Comparison of ENCODE assay signal across 14 mouse cellular contexts in genomic region chr11:98583571-98583970, GRCm38 (mm10). TPM values are rescaled to one million over a fixed set of nuclear protein-coding genes. Genes with fewer than 3 reads are reported as not detected.
DNase-seq lines count a peak whose midpoint lies in the region; ATAC-seq and TF ChIP-seq lines count a peak whose summit lies in the region.
"Had no signal": no experiment of that assay in that cellular context is flagged by ENCODE, and none has a peak within 500 bp of the region (broad histone marks: within the 10 kb centered on the region; RNA-seq: fewer than 3 reads in every experiment).

No protein-coding gene starts in this region.

- H3K4me3 ChIP-seq in heart, postnatal 0 days (ENCODE audit: low read depth, low read length) = no peak overlapping the region
- H3K4me3 ChIP-seq in MEL (ENCODE audit: control insufficient read depth in 1 of 2, insufficient read depth in 1 of 2, low read depth in 2 of 2, low read length in 2 of 2) = peak overlapping the region in 1 of 2 experiments; percentile 7; a peak in 1 of 4 replicates
- H3K4me3 ChIP-seq in liver, embryonic 11.5 days (ENCODE audit: low read depth, low read length) = peak overlapping the region; percentile 41
- H3K4me3 ChIP-seq: embryonic facial prominence, embryonic 12.5 days; limb, embryonic 15.5 days; stomach, embryonic 15.5 days had no signal

- peaks cover 30% of the 10 kb centered on the region for H3K79me2 ChIP-seq in MEL (ENCODE audit: control insufficient read depth, insufficient read depth, low read length, poor library complexity)

- no peak for DNase-seq in heart, postnatal 0 days (ENCODE audit: low spot score)
- no peak for DNase-seq in heart, adult 9 months (ENCODE audit: low spot score in 2 of 2)
- DNase-seq in 416B (ENCODE audit: low read depth) (peak; percentile 49), MEL (ENCODE audit: low read depth, low spot score) (peak; percentile 79)
- no peak for DNase-seq in liver, embryonic 11.5 days (ENCODE audit: low spot score)
- no peak for DNase-seq in left cerebral cortex, adult 18-20 months (ENCODE audit: low spot score in 2 of 2)
- no peak for DNase-seq in ovary, postnatal 36 days (ENCODE audit: low spot score)
- no peak for DNase-seq in layer of hippocampus, postnatal 36 days

- peak; percentile 20 for TF ChIP-seq RAD21 in MEL (IDR thresholded peaks at IDR 0.05; ENCODE audit: low read depth, low read length)

- no peak overlapping the region for H3K27ac ChIP-seq in heart, postnatal 0 days (ENCODE audit: low read depth)
- H3K27ac ChIP-seq in MEL (ENCODE audit: control insufficient read depth, low read depth, low read length) = peak overlapping the region; percentile 99
- H3K27ac ChIP-seq in liver, embryonic 11.5 days (ENCODE audit: low read depth, low read length) = peak overlapping the region; percentile 99
- H3K27ac ChIP-seq: embryonic facial prominence, embryonic 12.5 days; limb, embryonic 15.5 days; stomach, embryonic 15.5 days had no signal

- H3K9me3 ChIP-seq in heart, postnatal 0 days (replicated peaks; ENCODE audit: control insufficient read depth, low read length) = no peaks in the 10 kb centered on the region
- H3K9me3 ChIP-seq in MEL (replicated peaks; ENCODE audit: insufficient read depth, low read length) = no peaks in the 10 kb centered on the region
- H3K9me3 ChIP-seq in liver, embryonic 11.5 days (ENCODE audit: control insufficient read depth, low read length) = no peaks in the 10 kb centered on the region
- H3K9me3 ChIP-seq: embryonic facial prominence, embryonic 12.5 days; limb, embryonic 15.5 days; stomach, embryonic 15.5 days had no signal

- TF ChIP-seq POLR2A in MEL (IDR thresholded peaks at IDR 0.05; ENCODE audit: control insufficient read depth in 1 of 2, insufficient read depth in 1 of 2, low read depth in 1 of 2, low read length in 2 of 2, poor library complexity in 1 of 2) = no peak; a peak in 1 of 4 replicates

- 0 out of 2 replicates have a peak, but pooled peaks have one; percentile 10 for TF ChIP-seq CTCF in heart, postnatal 0 days (IDR thresholded peaks at IDR 0.05; ENCODE audit: low read depth)
- TF ChIP-seq CTCF in MEL (IDR thresholded peaks at IDR 0.05 in 2 of 3, conservative IDR thresholded peaks at IDR 0.05 in 1 of 3; ENCODE audit: control insufficient read depth in 1 of 3, insufficient read depth in 1 of 3, low read depth in 2 of 3, low read length in 3 of 3, poor library complexity in 1 of 3, severe bottlenecking in 1 of 3) = peak; percentile 38 to 62 (median 48); a peak in 4 of 6 replicates

- no peaks in the 10 kb centered on the region for H3K27me3 ChIP-seq in heart, postnatal 0 days (ENCODE audit: control insufficient read depth, insufficient read depth, low read length)
- no peaks in the 10 kb centered on the region for H3K27me3 ChIP-seq in MEL (ENCODE audit: control insufficient read depth in 1 of 2, insufficient read depth in 2 of 2, low read length in 2 of 2)
- H3K27me3 ChIP-seq in liver, embryonic 11.5 days (replicated peaks; ENCODE audit: control insufficient read depth, insufficient read depth, low read length) = no peaks in the 10 kb centered on the region
- H3K27me3 ChIP-seq: embryonic facial prominence, embryonic 12.5 days; limb, embryonic 15.5 days; Patski; stomach, embryonic 15.5 days had no signal

- no peak for TF ChIP-seq EP300 in heart, postnatal 0 days (IDR thresholded peaks at IDR 0.05; ENCODE audit: low read depth)
- TF ChIP-seq EP300 in MEL (IDR thresholded peaks at IDR 0.05; ENCODE audit: low read depth in 1 of 2, low read length in 2 of 2) = no peak

- ATAC-seq in heart, postnatal 0 days (ENCODE audit: insufficient read depth, low read depth) = no peak
- ATAC-seq in liver, embryonic 11.5 days (replicated peaks; ENCODE audit: low FRiP score) = peak; percentile 30; the same call in 1 of the 2 replicates
- ATAC-seq: Patski had no signal

- peaks cover 22% of the 10 kb centered on the region for H3K36me3 ChIP-seq in heart, postnatal 0 days (replicated peaks; ENCODE audit: control insufficient read depth, insufficient read depth, low read length)
- peaks cover 2 to 62% of the 10 kb centered on the region in 2 experiments; a peak in 3 of 4 replicates for H3K36me3 ChIP-seq in MEL (ENCODE audit: control insufficient read depth in 1 of 2, insufficient read depth in 2 of 2, low read length in 2 of 2)
- peaks cover 10% of the 10 kb centered on the region; the same call in 1 of the 2 replicates for H3K36me3 ChIP-seq in liver, embryonic 11.5 days (ENCODE audit: control insufficient read depth, insufficient read depth, low read length)

- no peak overlapping the region for H3K4me2 ChIP-seq in heart, postnatal 0 days (ENCODE audit: low read depth, low read length)
- H3K4me2 ChIP-seq in liver, embryonic 11.5 days = peak overlapping the region; percentile 89
- H3K4me2 ChIP-seq: embryonic facial prominence, embryonic 12.5 days; limb, embryonic 15.5 days; stomach, embryonic 15.5 days had no signal

- 26% methylated on average over 3 of the region's 3 CpGs for WGBS in heart, postnatal 0 days
- 10% methylated on average over 3 of the region's 3 CpGs for WGBS in liver, embryonic 11.5 days

- no peak overlapping the region for H3K9ac ChIP-seq in heart, postnatal 0 days (replicated peaks; ENCODE audit: low read depth, low read length)
- peak overlapping the region; percentile 71 for H3K9ac ChIP-seq in MEL (ENCODE audit: control insufficient read depth, low read depth, low read length, poor library complexity, severe bottlenecking)
- peak overlapping the region; percentile 83 for H3K9ac ChIP-seq in liver, embryonic 11.5 days (ENCODE audit: low read depth, low read length)
- H3K9ac ChIP-seq: embryonic facial prominence, embryonic 12.5 days; limb, embryonic 15.5 days; stomach, embryonic 15.5 days had no signal

- peaks cover 30% of the 10 kb centered on the region for H3K4me1 ChIP-seq in heart, postnatal 0 days (ENCODE audit: control insufficient read depth, insufficient read depth)
- peaks cover 39 to 68% of the 10 kb centered on the region in 2 experiments for H3K4me1 ChIP-seq in MEL (ENCODE audit: control insufficient read depth in 1 of 2, insufficient read depth in 2 of 2, low read length in 2 of 2)
- H3K4me1 ChIP-seq in liver, embryonic 11.5 days (replicated peaks; ENCODE audit: control insufficient read depth, insufficient read depth, low read length) = peaks cover 72% of the 10 kb centered on the region

TF ChIP-seq in MEL, 35 proteins besides CTCF, POLR2A, EP300 and RAD21 (continues in another document):
- peak; percentile 48 for TF ChIP-seq SMC3 (IDR thresholded peaks at IDR 0.05; ENCODE audit: low read depth, low read length)
- no peak for TF ChIP-seq ETS1 (IDR thresholded peaks at IDR 0.05; ENCODE audit: low read depth, low read length)
- peak; percentile 6; the same call in 1 of the 2 replicates for TF ChIP-seq HCFC1 (IDR thresholded peaks at IDR 0.05; ENCODE audit: low read depth, low read length)

RNA-seq across cellular contexts. Expression of gene Ormdl3, which starts 3.6 kb away (rescaled TPM):
- 36.1 and 44.8 TPM in 2 replicates for total RNA-seq in heart, postnatal 0 days (2014; rRNA removed; ENCODE audit: low replicate concordance)
- 49.4 and 50.2 TPM in 2 replicates for polyA plus RNA-seq in heart, postnatal 0 days (2015; fragmentation: Nextera tagmentation; extraction: Ambion mirVana)
- 60.3 and 93.7 TPM in 2 replicates for total RNA-seq in MEL (2012; rRNA removed)
- 10 to 100 TPM in 1 of 2 experiments, not detected in 1; 52.7 TPM for polyA plus RNA-seq in MEL (2012; ENCODE audit: insufficient read depth in 1 of 2, insufficient read length in 2 of 2, low read depth in 1 of 2, low replicate concordance in 2 of 2, missing spikeins in 1 of 2)
- polyA plus RNA-seq in liver, embryonic 11.5 days (2014; fragmentation: Nextera tagmentation; extraction: Ambion mirVana) = 10.9 and 11.7 TPM in 2 replicates
- total RNA-seq in left cerebral cortex, adult 18-20 months (2021) = 10 to 100 TPM; 46.0 to 49.4 TPM
- 10 to 100 TPM; 55.7 to 61.4 TPM for total RNA-seq in layer of hippocampus, postnatal 36 days (2021)

RNA-seq across cellular contexts. Expression of gene Lrrc3c, which starts 14.5 kb away (rescaled TPM):
- total RNA-seq in heart, postnatal 0 days (2014; rRNA removed; ENCODE audit: low replicate concordance) = not detected in 2 replicates
- polyA plus RNA-seq in heart, postnatal 0 days (2015; fragmentation: Nextera tagmentation; extraction: Ambion mirVana) = not detected in 2 replicates
- not detected in 2 replicates for total RNA-seq in MEL (2012; rRNA removed)
- not detected for polyA plus RNA-seq in MEL (2012; ENCODE audit: insufficient read depth in 1 of 2, insufficient read length in 2 of 2, low read depth in 1 of 2, low replicate concordance in 2 of 2, missing spikeins in 1 of 2)
- polyA plus RNA-seq in liver, embryonic 11.5 days (2014; fragmentation: Nextera tagmentation; extraction: Ambion mirVana) = not detected in 2 replicates
- not detected for total RNA-seq in left cerebral cortex, adult 18-20 months (2021)
- total RNA-seq in layer of hippocampus, postnatal 36 days (2021) = not detected
- total RNA-seq: layer of hippocampus, adult 18-20 months had no signal
- polyA plus RNA-seq: embryonic facial prominence, embryonic 12.5 days; hindbrain, embryonic 11.5 days; limb, embryonic 15.5 days; Patski; stomach, embryonic 15.5 days had no signal

RNA-seq across cellular contexts. Expression of gene Zpbp2, which starts 32.7 kb away (rescaled TPM):
- not detected in 2 replicates for total RNA-seq in heart, postnatal 0 days (2014; rRNA removed; ENCODE audit: low replicate concordance)
- 0.14 and 0.23 TPM in 2 replicates for polyA plus RNA-seq in heart, postnatal 0 days (2015; fragmentation: Nextera tagmentation; extraction: Ambion mirVana)
- total RNA-seq in MEL (2012; rRNA removed) = 0.12 and 0.42 TPM in 2 replicates
- under 1 TPM in 1 of 2 experiments, not detected in 1; 0.58 TPM for polyA plus RNA-seq in MEL (2012; ENCODE audit: insufficient read depth in 1 of 2, insufficient read length in 2 of 2, low read depth in 1 of 2, low replicate concordance in 2 of 2, missing spikeins in 1 of 2)
- 0.40 and 0.42 TPM in 2 replicates for polyA plus RNA-seq in liver, embryonic 11.5 days (2014; fragmentation: Nextera tagmentation; extraction: Ambion mirVana)
- not detected for total RNA-seq in left cerebral cortex, adult 18-20 months (2021)
- total RNA-seq in layer of hippocampus, postnatal 36 days (2021) = not detected
- total RNA-seq: layer of hippocampus, adult 18-20 months had no signal
- polyA plus RNA-seq: embryonic facial prominence, embryonic 12.5 days; hindbrain, embryonic 11.5 days had no signal

RNA-seq across cellular contexts. Expression of gene Ikzf3, which starts 37.7 kb away (rescaled TPM):
- 8.3 TPM in 1 of 2 replicates, not detected in the other for total RNA-seq in heart, postnatal 0 days (2014; rRNA removed; ENCODE audit: low replicate concordance)
- 0.15 TPM in 1 of 2 replicates, not detected in the other for polyA plus RNA-seq in heart, postnatal 0 days (2015; fragmentation: Nextera tagmentation; extraction: Ambion mirVana)
- 0.12 TPM in 1 of 2 replicates, not detected in the other for total RNA-seq in MEL (2012; rRNA removed)
- polyA plus RNA-seq in MEL (2012; ENCODE audit: insufficient read depth in 1 of 2, insufficient read length in 2 of 2, low read depth in 1 of 2, low replicate concordance in 2 of 2, missing spikeins in 1 of 2) = not detected
- polyA plus RNA-seq in liver, embryonic 11.5 days (2014; fragmentation: Nextera tagmentation; extraction: Ambion mirVana) = 0.04 and 0.32 TPM in 2 replicates
- under 1 TPM; 0.33 TPM for total RNA-seq in left cerebral cortex, adult 18-20 months (2021)
- total RNA-seq in layer of hippocampus, postnatal 36 days (2021) = not detected
- total RNA-seq: layer of hippocampus, adult 18-20 months had no signal
- polyA plus RNA-seq: Patski had no signal

RNA-seq across cellular contexts. Expression of gene Gm12355, which starts 41.9 kb away (rescaled TPM):
- total RNA-seq in heart, postnatal 0 days (2014; rRNA removed; ENCODE audit: low replicate concordance) = 0.15 and 0.19 TPM in 2 replicates
- polyA plus RNA-seq in heart, postnatal 0 days (2015; fragmentation: Nextera tagmentation; extraction: Ambion mirVana) = 0.23 and 0.26 TPM in 2 replicates
- total RNA-seq in MEL (2012; rRNA removed) = 2.1 and 3.4 TPM in 2 replicates
- under 1 TPM in 1 of 2 experiments, not detected in 1; 0.58 TPM for polyA plus RNA-seq in MEL (2012; ENCODE audit: insufficient read depth in 1 of 2, insufficient read length in 2 of 2, low read depth in 1 of 2, low replicate concordance in 2 of 2, missing spikeins in 1 of 2)
- polyA plus RNA-seq in liver, embryonic 11.5 days (2014; fragmentation: Nextera tagmentation; extraction: Ambion mirVana) = 0.44 and 0.95 TPM in 2 replicates
- total RNA-seq in left cerebral cortex, adult 18-20 months (2021) = 10 to 100 TPM; 11.7 to 12.1 TPM
- 10 to 100 TPM; 12.8 to 16.2 TPM for total RNA-seq in layer of hippocampus, postnatal 36 days (2021)

Comparison
In these comparisons a context has a peak if more than half of its experiments do, and no peak if none do; other contexts are left out.
1. DNase-seq: peak in 416B (single experiment) and MEL (single experiment); none in heart, postnatal 0 days (single experiment), heart, adult 9 months (0 of 2), liver, embryonic 11.5 days (single experiment), left cerebral cortex, adult 18-20 months (0 of 2), ovary, postnatal 36 days (single experiment) and layer of hippocampus, postnatal 36 days (0 of 2).